Mouse (Mus musculus) kidney, adult 8-10 months (tissue): ENCODE data around the gene Sfmbt2.

ENCODE experiments used
- DNase-seq, 2 experiments: peaks; one replicate each; pipeline ENCODE4 v3.0.0; 2022

Gene Sfmbt2

GRCm38 (mm10) chr2:10372776-10373507 lies 2.6 kb downstream of the Sfmbt2 start:
- DNase-seq = no peak

- no peak for DNase-seq
Measured at GRCm38 (mm10) chr2:10373508-10374206, 3.3 kb downstream of the Sfmbt2 start.

- DNase-seq = no peak
Measured at GRCm38 (mm10) chr2:10374207-10375023, 4.1 kb downstream of the Sfmbt2 start.

GRCm38 (mm10) chr2:10375024-10375372 lies 4.7 kb downstream of the Sfmbt2 start:
- DNase-seq = no peak

- no peak for DNase-seq
Measured at GRCm38 (mm10) chr2:10389988-10390387, 19.7 kb downstream of the Sfmbt2 start.

- no peak for DNase-seq
Measured at GRCm38 (mm10) chr2:10390791-10391190, 20.5 kb downstream of the Sfmbt2 start.

GRCm38 (mm10) chr2:10395143-10395542 lies 24.8 kb downstream of the Sfmbt2 start:
- DNase-seq = no peak

GRCm38 (mm10) chr2:10397790-10398189 lies 27.5 kb downstream of the Sfmbt2 start:
- no peak for DNase-seq

GRCm38 (mm10) chr2:10406151-10406550 lies 35.8 kb downstream of the Sfmbt2 start:
- DNase-seq = no peak

GRCm38 (mm10) chr2:10409422-10409821 lies 39.1 kb downstream of the Sfmbt2 start:
- DNase-seq = no peak

- DNase-seq = no peak
Measured at GRCm38 (mm10) chr2:10410069-10410468, 39.8 kb downstream of the Sfmbt2 start.

- no peak for DNase-seq
Measured at GRCm38 (mm10) chr2:10420944-10421420, 50.7 kb downstream of the Sfmbt2 start.

GRCm38 (mm10) chr2:10437290-10437689 lies 67.0 kb downstream of the Sfmbt2 start:
- no peak for DNase-seq

GRCm38 (mm10) chr2:10441811-10442210 lies 71.5 kb downstream of the Sfmbt2 start:
- no peak for DNase-seq

- no peak for DNase-seq
Measured at GRCm38 (mm10) chr2:10453577-10453976, 83.3 kb downstream of the Sfmbt2 start.

GRCm38 (mm10) chr2:10458309-10458708 lies 88.0 kb downstream of the Sfmbt2 start:
- DNase-seq = no peak

- peak; percentile 17 to 23 for DNase-seq
Measured at GRCm38 (mm10) chr2:10516516-10516915, 146.2 kb downstream of the Sfmbt2 start.

- DNase-seq = no peak
Measured at GRCm38 (mm10) chr2:10521719-10522415, 151.6 kb downstream of the Sfmbt2 start.

GRCm38 (mm10) chr2:10525622-10526021 lies 155.3 kb downstream of the Sfmbt2 start:
- no peak for DNase-seq

GRCm38 (mm10) chr2:10541762-10542161 lies 171.5 kb downstream of the Sfmbt2 start:
- DNase-seq = no peak

- DNase-seq = no peak
Measured at GRCm38 (mm10) chr2:10542388-10542787, 172.1 kb downstream of the Sfmbt2 start.

GRCm38 (mm10) chr2:10558816-10559215 lies 188.5 kb downstream of the Sfmbt2 start:
- DNase-seq = no peak

GRCm38 (mm10) chr2:10565491-10565890 lies 195.2 kb downstream of the Sfmbt2 start:
- no peak for DNase-seq
